Comparison of ENCODE assay signal across 7 mouse cellular contexts in genomic region chr5:124901675-124902074, GRCm38 (mm10). TPM values are rescaled to one million over a fixed set of nuclear protein-coding genes. Genes with fewer than 3 reads are reported as not detected.
DNase-seq lines count a peak whose midpoint lies in the region; ATAC-seq and TF ChIP-seq lines count a peak whose summit lies in the region.

No protein-coding gene starts in this region.

- TF ChIP-seq CTCF in stomach, postnatal 0 days (IDR thresholded peaks at IDR 0.05; ENCODE audit: low read depth), result no peak

- no peak for DNase-seq in hindbrain, embryonic 10.5 days (ENCODE audit: low spot score)
- peak; percentile 64 for DNase-seq in cerebellum, adult 8-10 months
- peak; percentile 68 to 76 for DNase-seq in heart, postnatal 10 days
- peak; percentile 54 to 60 for DNase-seq in left cerebral cortex, postnatal 36 days (ENCODE audit: low spot score in 2 of 2)
- DNase-seq in natural killer cell, adult 2 months (ENCODE audit: low spot score in 2 of 2), result no peak
- DNase-seq in stomach, postnatal 0 days (ENCODE audit: low spot score), result no peak

- no peak overlapping the region for H3K9ac ChIP-seq in hindbrain, embryonic 15.5 days
- no peak overlapping the region for H3K9ac ChIP-seq in stomach, postnatal 0 days (ENCODE audit: low read length)

- intact Hi-C loops in heart, postnatal 10 days (cut with DNase I), result loop anchor here (5.0 kb wide), 2 partner anchors 291 to 466 kb away; no protein-coding TSS in a partner anchor
- intact Hi-C loops in left cerebral cortex, postnatal 36 days (cut with DNase I), result loop anchor here (2.0 to 5.0 kb wide), 5 partner anchors 113 to 466 kb away; partner anchors contain the start of gene Ncor2

- no peaks in the 10 kb centered on the region for H3K27me3 ChIP-seq in hindbrain, embryonic 15.5 days
- H3K27me3 ChIP-seq in hindbrain, embryonic 10.5 days (ENCODE audit: insufficient read depth, poor library complexity, severe bottlenecking), result no peaks in the 10 kb centered on the region
- H3K27me3 ChIP-seq in stomach, postnatal 0 days (ENCODE audit: control insufficient read depth, insufficient read depth, low read length), result no peaks in the 10 kb centered on the region

- H3K4me1 ChIP-seq in hindbrain, embryonic 15.5 days (replicated peaks), result peaks cover 14% of the 10 kb centered on the region
- H3K4me1 ChIP-seq in hindbrain, embryonic 10.5 days (replicated peaks), result peaks cover 7% of the 10 kb centered on the region
- no peaks in the 10 kb centered on the region for H3K4me1 ChIP-seq in stomach, postnatal 0 days (replicated peaks; ENCODE audit: control insufficient read depth, insufficient read depth)

- no peaks in the 10 kb centered on the region for H3K9me3 ChIP-seq in hindbrain, embryonic 15.5 days
- H3K9me3 ChIP-seq in hindbrain, embryonic 10.5 days, result no peaks in the 10 kb centered on the region
- H3K9me3 ChIP-seq in stomach, postnatal 0 days (ENCODE audit: control insufficient read depth, low read length), result no peaks in the 10 kb centered on the region

- no peak overlapping the region for H3K4me2 ChIP-seq in hindbrain, embryonic 15.5 days
- H3K4me2 ChIP-seq in stomach, postnatal 0 days (replicated peaks; ENCODE audit: low read depth), result no peak overlapping the region

- H3K4me3 ChIP-seq in hindbrain, embryonic 15.5 days, result no peak overlapping the region
- no peak overlapping the region for H3K4me3 ChIP-seq in hindbrain, embryonic 10.5 days
- no peak overlapping the region for H3K4me3 ChIP-seq in stomach, postnatal 0 days (ENCODE audit: low read depth, low read length)

- H3K27ac ChIP-seq in hindbrain, embryonic 15.5 days (replicated peaks), result peak overlapping the region; percentile 54
- H3K27ac ChIP-seq in hindbrain, embryonic 10.5 days, result no peak overlapping the region
- H3K27ac ChIP-seq in stomach, postnatal 0 days (replicated peaks), result no peak overlapping the region; the same call in 1 of the 2 replicates

- 69% methylated on average over 6 of the region's 6 CpGs for WGBS in hindbrain, embryonic 15.5 days
- WGBS in hindbrain, embryonic 10.5 days, result 92% methylated on average over 6 of the region's 6 CpGs
- WGBS in stomach, postnatal 0 days, result 68% methylated on average over 6 of the region's 6 CpGs

- no peak for TF ChIP-seq EP300 in stomach, postnatal 0 days (optimal IDR thresholded peaks at IDR 0.05)

- no peaks in the 10 kb centered on the region for H3K36me3 ChIP-seq in hindbrain, embryonic 15.5 days
- no peaks in the 10 kb centered on the region for H3K36me3 ChIP-seq in hindbrain, embryonic 10.5 days
- no peaks in the 10 kb centered on the region for H3K36me3 ChIP-seq in stomach, postnatal 0 days (ENCODE audit: control insufficient read depth, insufficient read depth, low read length)

- no peak for ATAC-seq in hindbrain, embryonic 15.5 days (ENCODE audit: low FRiP score, low read depth)
- no peak for ATAC-seq in stomach, postnatal 0 days (ENCODE audit: low FRiP score, low TSS enrichment)

RNA-seq across cellular contexts. Expression of gene Zfp664, which starts 39.2 kb away (rescaled TPM):
- polyA plus RNA-seq in hindbrain, embryonic 15.5 days (2015; fragmentation: Nextera tagmentation; extraction: Ambion mirVana), result 103 and 108 TPM in 2 replicates
- 147 and 161 TPM in 2 replicates for polyA plus RNA-seq in hindbrain, embryonic 10.5 days (2016; fragmentation: Nextera tagmentation; extraction: Ambion mirVana)
- total RNA-seq in heart, postnatal 10 days (2021), result 10 to 100 TPM; 57.6 to 58.7 TPM
- 10 to 100 TPM; 66.0 to 71.9 TPM for total RNA-seq in left cerebral cortex, postnatal 36 days (2021)
- polyA plus RNA-seq in stomach, postnatal 0 days (2015; fragmentation: Nextera tagmentation; extraction: Ambion mirVana), result 39.7 and 41.5 TPM in 2 replicates

RNA-seq across cellular contexts. Expression of gene Ccdc92, which starts 39.5 kb away (rescaled TPM):
- polyA plus RNA-seq in hindbrain, embryonic 15.5 days (2015; fragmentation: Nextera tagmentation; extraction: Ambion mirVana), result 46.9 and 51.8 TPM in 2 replicates
- 15.0 and 20.3 TPM in 2 replicates for polyA plus RNA-seq in hindbrain, embryonic 10.5 days (2016; fragmentation: Nextera tagmentation; extraction: Ambion mirVana)
- under 1 TPM; 0.74 to 0.81 TPM for total RNA-seq in heart, postnatal 10 days (2021)
- 10 to 100 TPM; 78.5 to 84.5 TPM for total RNA-seq in left cerebral cortex, postnatal 36 days (2021)
- 3.9 and 4.1 TPM in 2 replicates for polyA plus RNA-seq in stomach, postnatal 0 days (2015; fragmentation: Nextera tagmentation; extraction: Ambion mirVana)

Comparison
In these comparisons a context has a peak if more than half of its experiments do, and no peak if none do; other contexts are left out.
1. DNase-seq: peak in cerebellum, adult 8-10 months (single experiment), heart, postnatal 10 days (2 of 2) and left cerebral cortex, postnatal 36 days (2 of 2); none in hindbrain, embryonic 10.5 days (single experiment), natural killer cell, adult 2 months (0 of 2) and stomach, postnatal 0 days (single experiment).